Mouse (Mus musculus): ENCODE results near the gene Aqp2.

DNA sequence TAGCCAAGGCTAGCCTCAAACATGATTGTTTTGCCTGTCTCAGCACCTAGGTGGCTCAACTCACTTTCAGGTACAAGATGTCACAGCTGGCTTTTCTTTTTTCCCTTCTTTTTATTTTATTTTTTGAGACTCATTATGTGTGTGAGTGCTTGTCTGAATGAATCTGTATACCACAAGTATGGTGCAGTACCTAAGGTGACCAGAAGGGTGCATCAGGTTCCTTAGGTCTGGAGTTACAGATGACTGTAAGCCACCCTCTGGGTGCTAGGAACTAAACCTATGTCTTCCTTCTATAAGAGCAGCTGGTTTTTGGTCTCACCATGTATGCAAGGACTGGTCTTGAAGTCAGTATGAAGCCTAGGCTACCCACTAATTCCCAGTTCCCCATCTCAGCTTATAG is 52.8 kb downstream of the Aqp2 start:
- no peak for TF ChIP-seq CTCF (IDR thresholded peaks at IDR 0.05; ENCODE audit: low read depth, low read length)
- no peak for TF ChIP-seq GATA1 (IDR thresholded peaks at IDR 0.05; ENCODE audit: borderline replicate concordance, low read length)
- no peak for TF ChIP-seq TAL1 (conservative IDR thresholded peaks at IDR 0.05; ENCODE audit: low read depth, low read length)
- no peak for TF ChIP-seq POLR2AphosphoS5 (IDR thresholded peaks at IDR 0.05; ENCODE audit: insufficient replicate concordance, low read depth, low read length)

Data from G1E (cell line).